22 mouse cellular contexts compared by ENCODE assay signal in the genomic region with DNA sequence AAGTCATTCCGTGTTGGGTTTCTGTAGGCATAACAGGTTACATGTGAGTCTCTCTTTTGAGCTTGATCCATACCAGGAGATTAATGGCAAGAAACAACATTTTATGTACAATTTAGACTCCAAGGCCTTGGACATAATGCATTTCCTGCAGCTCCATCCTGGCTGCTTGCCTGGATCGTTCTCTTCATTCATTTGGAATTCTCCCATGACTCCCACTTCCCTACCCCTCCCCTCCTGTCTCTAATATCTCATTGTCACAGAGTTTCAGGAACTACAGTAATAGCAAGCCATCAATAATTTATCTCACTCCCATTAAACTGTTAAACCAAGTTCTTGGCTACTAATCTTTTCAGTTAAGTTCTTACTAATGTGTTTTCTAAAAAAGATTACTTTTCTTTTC. TPM values are rescaled to one million over a fixed set of nuclear protein-coding genes. Genes with fewer than 3 reads are reported as not detected.
A peak's percentile ranks its signal among the peaks of the same experiment; 100 is the strongest.
DNase-seq lines count a peak whose midpoint lies in the region; ATAC-seq and TF ChIP-seq lines count a peak whose summit lies in the region.
"Had no signal": no experiment of that assay in that cellular context is flagged by ENCODE, and none has a peak within 500 bp of the region (broad histone marks: within the 10 kb centered on the region; RNA-seq: fewer than 3 reads in every experiment).

No protein-coding gene starts in this region.

- ATAC-seq in CD4-positive, CD25-positive, alpha-beta regulatory T cell, adult 4 months: no peak
- ATAC-seq: forebrain, embryonic 16.5 days; intestine, postnatal 0 days; liver, postnatal 0 days had no signal

- TF ChIP-seq POLR2A in kidney, adult 2 months (IDR thresholded peaks at IDR 0.05; ENCODE audit: low read depth, low read length): no peak

- H3K36me3 ChIP-seq in kidney, adult 2 months (ENCODE audit: control insufficient read depth, insufficient read depth, low read length): no peaks in the 10 kb centered on the region
- H3K36me3 ChIP-seq: heart, embryonic 15.5 days; limb, embryonic 15.5 days; neural tube, embryonic 12.5 days had no signal

- H3K27me3 ChIP-seq in kidney, adult 2 months (replicated peaks; ENCODE audit: control insufficient read depth, insufficient read depth, low read length): no peaks in the 10 kb centered on the region
- H3K27me3 ChIP-seq: heart, embryonic 15.5 days; limb, embryonic 15.5 days; neural tube, embryonic 12.5 days had no signal

- H3K27ac ChIP-seq in kidney, adult 2 months (ENCODE audit: insufficient read depth, low read depth, low read length): no peak overlapping the region
- H3K27ac ChIP-seq: heart, embryonic 15.5 days; hindbrain, embryonic 14.5 days; limb, embryonic 15.5 days; neural tube, embryonic 12.5 days had no signal

- peak; percentile 5 to 17 for DNase-seq in cerebellum, postnatal 10 days
- DNase-seq in cerebellum, adult 11 months: no peak
- DNase-seq in kidney, adult 2 months: peak; percentile 17
- DNase-seq in kidney, adult 18-20 months: no peak
- DNase-seq in lung, postnatal 10 days: peak; percentile 17
- no peak for DNase-seq in lung, postnatal 36 days
- no peak for DNase-seq in spleen, adult 12 weeks (ENCODE audit: low spot score)
- DNase-seq: B cell, adult 2 months; cerebellum, adult 9-11 months; embryo, embryonic 11 days; gastrocnemius, postnatal 36 days; liver, postnatal 0 days; right cerebral cortex, postnatal 25 days; thymus, postnatal 36 days had no signal

- H3K4me1 ChIP-seq in kidney, adult 2 months (ENCODE audit: control insufficient read depth, insufficient read depth, low read length): no peaks in the 10 kb centered on the region
- H3K4me1 ChIP-seq: heart, embryonic 15.5 days; limb, embryonic 15.5 days; neural tube, embryonic 12.5 days had no signal

- 44% methylated on average over 2 of the region's 2 CpGs for WGBS in kidney, adult 2 months

- H3K4me3 ChIP-seq in kidney, adult 2 months (ENCODE audit: insufficient read depth, low read depth, low read length): no peak overlapping the region
- H3K4me3 ChIP-seq: heart, embryonic 15.5 days; limb, embryonic 15.5 days; neural tube, embryonic 12.5 days had no signal

- no peak for TF ChIP-seq CTCF in kidney, adult 2 months (conservative IDR thresholded peaks at IDR 0.05; ENCODE audit: insufficient read depth, insufficient read length, low read depth, low read length)

RNA-seq across cellular contexts. Expression of gene Olfr456, which starts 16.5 kb away (rescaled TPM):
- not detected in 2 replicates for polyA plus RNA-seq in kidney, adult 2 months (2012; rRNA removed)
- polyA plus RNA-seq in CD4-positive, CD25-positive, alpha-beta regulatory T cell, adult 4 months (2017; shearing (Covaris generic)): not detected
- polyA plus RNA-seq: forebrain, embryonic 16.5 days; hindbrain, embryonic 14.5 days; intestine, postnatal 0 days; limb, embryonic 15.5 days; liver, postnatal 0 days; neural tube, embryonic 12.5 days had no signal

RNA-seq across cellular contexts. Expression of gene Olfr457, which starts 27.3 kb away (rescaled TPM):
- polyA plus RNA-seq in kidney, adult 2 months (2012; rRNA removed): not detected in 2 replicates
- under 1 TPM in 1 of 2 experiments, not detected in 1; 0.42 TPM for polyA plus RNA-seq in CD4-positive, CD25-positive, alpha-beta regulatory T cell, adult 4 months (2017; shearing (Covaris generic))
- polyA plus RNA-seq: forebrain, embryonic 16.5 days; heart, embryonic 15.5 days; hindbrain, embryonic 14.5 days; intestine, postnatal 0 days; limb, embryonic 15.5 days; liver, postnatal 0 days; neural tube, embryonic 12.5 days; testis, adult 2 months had no signal

RNA-seq across cellular contexts. Expression of gene Olfr458, which starts 38.5 kb away (rescaled TPM):
- not detected in 2 replicates for polyA plus RNA-seq in kidney, adult 2 months (2012; rRNA removed)
- not detected for polyA plus RNA-seq in CD4-positive, CD25-positive, alpha-beta regulatory T cell, adult 4 months (2017; shearing (Covaris generic))
- polyA plus RNA-seq: forebrain, embryonic 16.5 days; heart, embryonic 15.5 days; hindbrain, embryonic 14.5 days; intestine, postnatal 0 days; limb, embryonic 15.5 days; liver, postnatal 0 days; neural tube, embryonic 12.5 days; testis, adult 2 months had no signal

RNA-seq across cellular contexts. Expression of gene Olfr455, which starts 43.9 kb away (rescaled TPM):
- not detected in 2 replicates for polyA plus RNA-seq in kidney, adult 2 months (2012; rRNA removed)
- polyA plus RNA-seq in CD4-positive, CD25-positive, alpha-beta regulatory T cell, adult 4 months (2017; shearing (Covaris generic)): not detected
- polyA plus RNA-seq: forebrain, embryonic 16.5 days; heart, embryonic 15.5 days; hindbrain, embryonic 14.5 days; intestine, postnatal 0 days; limb, embryonic 15.5 days; liver, postnatal 0 days; neural tube, embryonic 12.5 days had no signal

Comparison
In these comparisons a context has a peak if more than half of its experiments do, and no peak if none do; other contexts are left out.
1. DNase-seq: peak in cerebellum, postnatal 10 days (2 of 2), kidney, adult 2 months (single experiment) and lung, postnatal 10 days (single experiment); none in cerebellum, adult 11 months (single experiment), kidney, adult 18-20 months (single experiment), lung, postnatal 36 days (single experiment) and spleen, adult 12 weeks (single experiment).